Mouse (Mus musculus) midbrain, embryonic 16.5 days (tissue): ENCODE results near the gene N4bp2l2. TPM values are rescaled to one million over a fixed set of nuclear protein-coding genes. Genes with fewer than 3 reads are reported as not detected.

Source experiments
- ATAC-seq: fragments of 200-750 bp; cut with Nextera tagmentation; 2 replicates; pipeline ENCODE4 v1.8.0; 2017; ENCODE audit warnings: moderate TSS enrichment
- H3K27ac ChIP-seq: fragments of 300-500 bp; sonication (generic); 2 replicates; pipeline ENCODE4 v1.5.1; 2014; ENCODE audit warnings: mild to moderate bottlenecking, low read length, mixed read lengths
- H3K27me3 ChIP-seq: fragments of 300-500 bp; sonication (generic); 2 replicates; pipeline ENCODE4 v1.6.1; 2014; ENCODE audit warnings: low read depth, low read length, mixed read lengths; ENCODE audit not compliant: control insufficient read depth, insufficient read depth
- H3K36me3 ChIP-seq: fragments of 300-500 bp; sonication (generic); 2 replicates; pipeline ENCODE4 v1.6.1; 2014; ENCODE audit warnings: mild to moderate bottlenecking, low read length, moderate library complexity, mixed read lengths; ENCODE audit not compliant: control insufficient read depth, insufficient read depth
- H3K4me1 ChIP-seq: fragments of 300-500 bp; sonication (generic); 2 replicates; pipeline ENCODE4 v1.6.1; 2014; ENCODE audit warnings: mild to moderate bottlenecking, low read length, mixed read lengths; ENCODE audit not compliant: control insufficient read depth, insufficient read depth
- H3K4me2 ChIP-seq: fragments of 300-500 bp; sonication (generic); 2 replicates; pipeline ENCODE4 v1.6.1; 2014; ENCODE audit warnings: mild to moderate bottlenecking, low read length, mixed read lengths
- H3K4me3 ChIP-seq: fragments of 300-500 bp; sonication (generic); 2 replicates; pipeline ENCODE4 v1.5.1; 2014; ENCODE audit warnings: low read depth, mild to moderate bottlenecking, low read length, moderate library complexity, mixed read lengths
- H3K9ac ChIP-seq: fragments of 300-500 bp; sonication (generic); 2 replicates; pipeline ENCODE4 v1.6.1; 2014; ENCODE audit warnings: low read depth, low read length, mixed read lengths
- H3K9me3 ChIP-seq: fragments of 300-500 bp; sonication (generic); replicated peaks from 2 replicates; pipeline ENCODE4 v1.6.1; 2014; ENCODE audit warnings: mild to moderate bottlenecking, low read length, mixed read lengths; ENCODE audit not compliant: control insufficient read depth, poor library complexity, severe bottlenecking
- WGBS: fragments of 180-500 bp; shearing (Covaris S2); extraction: QIAGEN DNeasy Blood & Tissue Kit; methylation state at CpG from one replicate; pipeline ENCODE4 v1.1.7; 2014; 5-methylcytosine and 5-hydroxymethylcytosine counted together
- polyA plus RNA-seq: library from polyadenylated mRNA; unstranded; fragments of >200 nt; fragmentation: Nextera tagmentation; extraction: Ambion mirVana; gene quantifications from 2 replicates; pipeline ENCODE4 v1.2.1, GENCODE M21; 2015

The N4bp2l2 gene
- polyA plus RNA-seq, 1 experiment from 2014 or later: 25.7 TPM

- H3K9me3 ChIP-seq: no peaks in the 10 kb centered on the region
- H3K4me1 ChIP-seq: no peaks in the 10 kb centered on the region
- H3K27ac ChIP-seq: no peak overlapping the region
- no peak overlapping the region for H3K4me2 ChIP-seq
- no peaks in the 10 kb centered on the region; the same call in 1 of the 2 replicates for H3K36me3 ChIP-seq
- H3K4me3 ChIP-seq: no peak overlapping the region
- ATAC-seq: no peak
- no peaks in the 10 kb centered on the region for H3K27me3 ChIP-seq
- no peak overlapping the region for H3K9ac ChIP-seq
- 90% methylated on average over 7 of the region's 7 CpGs for WGBS
Observed at GRCm38 (mm10) chr5:150625528-150625927, 40.5 kb downstream of the N4bp2l2 start.

- no peaks in the 10 kb centered on the region for H3K4me1 ChIP-seq
- WGBS: 48% methylated on average over 1 of the region's 1 CpGs
- no peak overlapping the region for H3K9ac ChIP-seq
- no peaks in the 10 kb centered on the region; the same call in 1 of the 2 replicates for H3K36me3 ChIP-seq
- H3K4me2 ChIP-seq: no peak overlapping the region
- no peak overlapping the region for H3K4me3 ChIP-seq
- no peak overlapping the region for H3K27ac ChIP-seq
- no peak for ATAC-seq
- no peaks in the 10 kb centered on the region for H3K27me3 ChIP-seq
- H3K9me3 ChIP-seq: no peaks in the 10 kb centered on the region
Observed at GRCm38 (mm10) chr5:150622792-150623191, 43.2 kb downstream of the N4bp2l2 start.

GRCm38 (mm10) chr5:150621592-150621991 is 44.4 kb downstream of the N4bp2l2 start:
- Histone ChIP-seq H3K4me3 (no peak overlapping the region), H3K4me2 (no peak overlapping the region), H3K27ac (no peak overlapping the region), H3K4me1 (no peaks in the 10 kb centered on the region), H3K27me3 (no peaks in the 10 kb centered on the region), H3K9me3 (no peaks in the 10 kb centered on the region), H3K36me3 (no peaks in the 10 kb centered on the region; the same call in 1 of the 2 replicates), H3K9ac (no peak overlapping the region)
- ATAC-seq: no peak
- 92% methylated on average over 3 of the region's 3 CpGs for WGBS

GRCm38 (mm10) chr5:150620588-150621135 is 45.3 kb downstream of the N4bp2l2 start:
- no peak overlapping the region for H3K4me2 ChIP-seq
- ATAC-seq: no peak
- H3K9ac ChIP-seq: no peak overlapping the region
- no peaks in the 10 kb centered on the region; the same call in 1 of the 2 replicates for H3K36me3 ChIP-seq
- H3K4me1 ChIP-seq: no peaks in the 10 kb centered on the region
- H3K9me3 ChIP-seq: no peaks in the 10 kb centered on the region
- H3K4me3 ChIP-seq: no peak overlapping the region
- whole genome bisulfite sequencing: 96% methylated on average over 7 of the region's 7 CpGs
- no peaks in the 10 kb centered on the region for H3K27me3 ChIP-seq
- no peak overlapping the region for H3K27ac ChIP-seq

- no peak for ATAC-seq
- WGBS: 90% methylated on average over 10 of the region's 10 CpGs
- no peaks in the 10 kb centered on the region for H3K4me1 ChIP-seq
- no peak overlapping the region for H3K4me2 ChIP-seq
- H3K36me3 ChIP-seq: no peaks in the 10 kb centered on the region
- H3K27me3 ChIP-seq: no peaks in the 10 kb centered on the region
- H3K4me3 ChIP-seq: no peak overlapping the region
- H3K9ac ChIP-seq: no peak overlapping the region
- H3K27ac ChIP-seq: no peak overlapping the region
- H3K9me3 ChIP-seq: no peaks in the 10 kb centered on the region
Observed at GRCm38 (mm10) chr5:150618599-150619355, 47.2 kb downstream of the N4bp2l2 start.

GRCm38 (mm10) chr5:150616731-150617130 is 49.3 kb downstream of the N4bp2l2 start:
- WGBS: 75% methylated on average over 3 of the region's 3 CpGs
- no peak for ATAC-seq
- Histone ChIP-seq H3K4me2 (no peak overlapping the region), H3K9ac (no peak overlapping the region), H3K27ac (no peak overlapping the region), H3K27me3 (no peaks in the 10 kb centered on the region), H3K9me3 (no peaks in the 10 kb centered on the region), H3K4me1 (no peaks in the 10 kb centered on the region), H3K36me3 (no peaks in the 10 kb centered on the region; the same call in 1 of the 2 replicates), H3K4me3 (no peak overlapping the region)

- no peak overlapping the region for H3K9ac ChIP-seq
- no peaks in the 10 kb centered on the region; the same call in 1 of the 2 replicates for H3K36me3 ChIP-seq
- WGBS: 92% methylated on average over 2 of the region's 2 CpGs
- H3K4me1 ChIP-seq: no peaks in the 10 kb centered on the region
- no peak for ATAC-seq
- H3K4me2 ChIP-seq: no peak overlapping the region
- no peaks in the 10 kb centered on the region for H3K9me3 ChIP-seq
- no peaks in the 10 kb centered on the region for H3K27me3 ChIP-seq
- no peak overlapping the region for H3K27ac ChIP-seq
- H3K4me3 ChIP-seq: no peak overlapping the region
Observed at GRCm38 (mm10) chr5:150616216-150616615, 49.8 kb downstream of the N4bp2l2 start.

- WGBS: 95% methylated on average over 2 of the region's 2 CpGs
- Histone ChIP-seq H3K4me2 (no peak overlapping the region), H3K4me1 (no peaks in the 10 kb centered on the region), H3K27me3 (no peaks in the 10 kb centered on the region), H3K9me3 (no peaks in the 10 kb centered on the region), H3K27ac (no peak overlapping the region), H3K9ac (no peak overlapping the region), H3K4me3 (no peak overlapping the region), H3K36me3 (no peaks in the 10 kb centered on the region; the same call in 1 of the 2 replicates)
- ATAC-seq: no peak
Observed at GRCm38 (mm10) chr5:150614054-150614453, 51.9 kb downstream of the N4bp2l2 start.

GRCm38 (mm10) chr5:150611697-150612096 is 54.3 kb downstream of the N4bp2l2 start:
- Histone ChIP-seq H3K4me1 (no peaks in the 10 kb centered on the region), H3K4me2 (no peak overlapping the region), H3K9me3 (no peaks in the 10 kb centered on the region), H3K27me3 (no peaks in the 10 kb centered on the region), H3K36me3 (peaks cover 12% of the 10 kb centered on the region), H3K9ac (no peak overlapping the region), H3K27ac (no peak overlapping the region), H3K4me3 (no peak overlapping the region)
- ATAC-seq: no peak
- WGBS: 89% methylated on average over 12 of the region's 12 CpGs
